Mouse (Mus musculus) C2C12 (cell line): Measurements from ENCODE around the gene Sec14l1. TPM values are rescaled to one million over a fixed set of nuclear protein-coding genes. Genes with fewer than 3 reads are reported as not detected.

Source experiments
- H3K27me3 ChIP-seq: one replicate; pipeline ENCODE4 v1.6.1; 2011; ENCODE audit not compliant: control insufficient read depth, insufficient read depth, insufficient read length
- H3K36me3 ChIP-seq: one replicate; pipeline ENCODE4 v1.6.1; 2011; ENCODE audit not compliant: control insufficient read depth, insufficient read depth
- H3K4me3 ChIP-seq: one replicate; pipeline ENCODE4 v1.5.1; 2011; ENCODE audit warnings: mild to moderate bottlenecking, control low read depth; ENCODE audit not compliant: poor library complexity, insufficient read depth, severe bottlenecking
- H3K79me2 ChIP-seq: one replicate; pipeline ENCODE4 v1.6.1; 2011; ENCODE audit not compliant: control insufficient read depth, insufficient read depth
- H3K79me3 ChIP-seq: one replicate; pipeline ENCODE4 v1.6.1; 2011; ENCODE audit warnings: low read depth, control low read depth
- H3ac ChIP-seq: one replicate; pipeline ENCODE3; 2011; ENCODE audit warnings: low read depth; ENCODE audit not compliant: control insufficient read depth, insufficient read length
- CEBPB ChIP-seq: IDR thresholded peaks from one replicate; pipeline ENCODE4 v1.6.1; 2011; ENCODE audit warnings: low read depth, mild to moderate bottlenecking, control low read depth, moderate library complexity
- CTCF ChIP-seq: IDR thresholded peaks from one replicate; pipeline ENCODE4 v1.5.1; 2011; ENCODE audit not compliant: control insufficient read depth, insufficient read depth, insufficient read length
- FOSL1 ChIP-seq: IDR thresholded peaks from one replicate; pipeline ENCODE4 v1.8.0; 2011; ENCODE audit warnings: mild to moderate bottlenecking, low read length; ENCODE audit not compliant: poor library complexity, insufficient read depth, severe bottlenecking
- MAX ChIP-seq: IDR thresholded peaks from one replicate; pipeline ENCODE4 v1.6.1; 2011; ENCODE audit warnings: mild to moderate bottlenecking, control low read depth
- MYOD1 ChIP-seq: IDR thresholded peaks from one replicate; pipeline ENCODE4 v1.6.1; 2011; ENCODE audit warnings: low read depth; ENCODE audit not compliant: control insufficient read depth, insufficient read length
- MYOG ChIP-seq: IDR thresholded peaks from one replicate; pipeline ENCODE4 v1.6.1; 2011; ENCODE audit not compliant: control insufficient read depth, insufficient read length; ENCODE audit errors: extremely low read depth
- USF1 ChIP-seq: IDR thresholded peaks from one replicate; pipeline ENCODE4 v1.6.1; 2011; ENCODE audit warnings: low read depth, mild to moderate bottlenecking, control low read depth, moderate library complexity
- polyA plus RNA-seq: library from polyadenylated mRNA; unstranded; fragments of >200 nt; fragmentation: generic; extraction: Trizol; gene quantifications from one replicate; pipeline ENCODE4 v1.2.1, GENCODE M21; 2012; ENCODE audit warnings: missing spikeins

Sec14l1 gene
- polyA plus RNA-seq, 1 experiment, result 41.9 TPM

- no peak overlapping the region for H3K4me3 ChIP-seq
- no peak for TF ChIP-seq MYOD1
- TF ChIP-seq FOSL1, result no peak
- no peak for TF ChIP-seq CEBPB
- TF ChIP-seq MYOG, result no peak
- no peaks in the 10 kb centered on the region for H3K36me3 ChIP-seq
- peaks cover 9% of the 10 kb centered on the region for H3K79me3 ChIP-seq
- H3K79me2 ChIP-seq, result peaks cover 20% of the 10 kb centered on the region
- H3K27me3 ChIP-seq, result no peaks in the 10 kb centered on the region
- H3ac ChIP-seq, result no peak overlapping the region
Measured at GRCm38 (mm10) chr11:117111967-117112648, 2.9 kb upstream of the Sec14l1 start.

- no peak for TF ChIP-seq USF1
- no peak for TF ChIP-seq CTCF
- TF ChIP-seq MYOD1, result no peak
- TF ChIP-seq MYOG, result no peak
- no peak for TF ChIP-seq CEBPB
- TF ChIP-seq FOSL1, result no peak
- TF ChIP-seq MAX, result no peak
- Histone ChIP-seq H3K4me3 (no peak overlapping the region), H3K27me3 (no peaks in the 10 kb centered on the region), H3K79me3 (peaks cover 9% of the 10 kb centered on the region), H3ac (no peak overlapping the region), H3K79me2 (peaks cover 25% of the 10 kb centered on the region), H3K36me3 (no peaks in the 10 kb centered on the region)
Measured at GRCm38 (mm10) chr11:117112649-117113051, 2.3 kb upstream of the Sec14l1 start.

GRCm38 (mm10) chr11:117113377-117113776 is 1.6 kb upstream of the Sec14l1 start:
- Histone ChIP-seq H3K36me3 (no peaks in the 10 kb centered on the region), H3K79me2 (peaks cover 32% of the 10 kb centered on the region), H3K79me3 (peaks cover 9% of the 10 kb centered on the region), H3K27me3 (no peaks in the 10 kb centered on the region), H3ac (no peak overlapping the region), H3K4me3 (no peak overlapping the region)
- TF ChIP-seq MYOG (no peak), FOSL1 (no peak), CTCF (no peak), MAX (no peak)

GRCm38 (mm10) chr11:117114231-117114591 is 757 bp upstream of the Sec14l1 start:
- H3K27me3 ChIP-seq, result no peaks in the 10 kb centered on the region
- H3K79me2 ChIP-seq, result peaks cover 41% of the 10 kb centered on the region
- H3K4me3 ChIP-seq, result peak overlapping the region; percentile 64
- peaks cover 6% of the 10 kb centered on the region for H3K36me3 ChIP-seq
- H3K79me3 ChIP-seq, result peaks cover 13% of the 10 kb centered on the region
- TF ChIP-seq MAX, result no peak
- H3ac ChIP-seq, result peak overlapping the region; percentile 80

- Histone ChIP-seq H3K4me3 (peak overlapping the region; percentile 64), H3ac (peak overlapping the region; percentile 76), H3K79me2 (peaks cover 55% of the 10 kb centered on the region), H3K79me3 (peaks cover 17% of the 10 kb centered on the region), H3K27me3 (no peaks in the 10 kb centered on the region), H3K36me3 (peaks cover 6% of the 10 kb centered on the region)
- TF ChIP-seq USF1 (no peak), MYOG (no peak), MAX (no peak), CTCF (no peak), MYOD1 (no peak), FOSL1 (no peak), CEBPB (no peak)
Measured at GRCm38 (mm10) chr11:117115346-117116219, 615 bp downstream of the Sec14l1 start.

- Histone ChIP-seq H3K79me3 (peaks cover 21% of the 10 kb centered on the region), H3K36me3 (peaks cover 6% of the 10 kb centered on the region), H3K27me3 (no peaks in the 10 kb centered on the region), H3ac (peak overlapping the region; percentile 59), H3K4me3 (peak overlapping the region; percentile 64), H3K79me2 (peaks cover 65% of the 10 kb centered on the region)
- TF ChIP-seq CTCF (no peak), MYOG (no peak), MYOD1 (no peak), CEBPB (no peak), FOSL1 (no peak), MAX (no peak), USF1 (no peak)
Measured at GRCm38 (mm10) chr11:117116350-117117303, 1.7 kb downstream of the Sec14l1 start.
